Mouse (Mus musculus) kidney, postnatal 0 days (tissue): ENCODE measurements at regions not wholly inside any gene's neighbourhood (a gene's known extent, or its start where the extent isn't known, plus 50 kb on each side); places are given as distances from the start of the nearest gene placed in this dataset.
A peak's percentile ranks its signal among the peaks of the same experiment; 100 is the strongest.

Experiments
- ATAC-seq: fragments of 200-750 bp; cut with Nextera tagmentation; replicated peaks from 2 replicates; pipeline ENCODE4 v1.8.0; 2017; ENCODE audit warnings: low read depth, moderate number of reproducible peaks, moderate TSS enrichment, moderate library complexity; ENCODE audit not compliant: low FRiP score
- DNase-seq: peaks from one replicate; pipeline ENCODE4 v3.0.0-alpha.2; 2016; ENCODE audit warnings: low spot score
- H3K27ac ChIP-seq: fragments of 300-500 bp; sonication (generic); 2 replicates; pipeline ENCODE4 v1.5.1; 2014; ENCODE audit warnings: mild to moderate bottlenecking
- H3K27me3 ChIP-seq: fragments of 300-500 bp; sonication (generic); 2 replicates; pipeline ENCODE4 v1.6.1; 2014; ENCODE audit warnings: low read length, mixed read lengths; ENCODE audit not compliant: insufficient read depth
- H3K36me3 ChIP-seq: fragments of 300-500 bp; sonication (generic); 2 replicates; pipeline ENCODE4 v1.6.1; 2014; ENCODE audit warnings: low read length, mixed read lengths; ENCODE audit not compliant: insufficient read depth
- H3K4me1 ChIP-seq: fragments of 300-500 bp; sonication (generic); replicated peaks from 2 replicates; pipeline ENCODE4 v1.6.1; 2014; ENCODE audit warnings: antibody characterized with exemption, low read length, mixed read lengths; ENCODE audit not compliant: insufficient read depth
- H3K4me2 ChIP-seq: fragments of 300-500 bp; sonication (generic); 2 replicates; pipeline ENCODE4 v1.6.1; 2014; ENCODE audit warnings: mild to moderate bottlenecking, low read length, moderate library complexity, mixed read lengths
- H3K4me3 ChIP-seq: fragments of 300-500 bp; sonication (generic); replicated peaks from 2 replicates; pipeline ENCODE4 v1.5.1; 2014; ENCODE audit warnings: low read depth, low read length
- H3K9ac ChIP-seq: fragments of 300-500 bp; sonication (generic); 2 replicates; pipeline ENCODE4 v1.6.1; 2014; ENCODE audit warnings: low read depth, low read length
- H3K9me3 ChIP-seq: fragments of 300-500 bp; sonication (generic); replicated peaks from 2 replicates; pipeline ENCODE4 v1.6.1; 2016; ENCODE audit warnings: low read length, inconsistent platforms, mixed read lengths
- CTCF ChIP-seq: IDR thresholded peaks from 2 replicates; pipeline ENCODE4 v1.5.1; 2016; ENCODE audit warnings: antibody characterized with exemption, low read depth, mild to moderate bottlenecking, moderate library complexity
- WGBS: fragments of 180-500 bp; shearing (Covaris S2); extraction: QIAGEN DNeasy Blood & Tissue Kit; methylation state at CpG from one replicate; pipeline ENCODE4 v1.1.7; 2014; 5-methylcytosine and 5-hydroxymethylcytosine counted together

DNA sequence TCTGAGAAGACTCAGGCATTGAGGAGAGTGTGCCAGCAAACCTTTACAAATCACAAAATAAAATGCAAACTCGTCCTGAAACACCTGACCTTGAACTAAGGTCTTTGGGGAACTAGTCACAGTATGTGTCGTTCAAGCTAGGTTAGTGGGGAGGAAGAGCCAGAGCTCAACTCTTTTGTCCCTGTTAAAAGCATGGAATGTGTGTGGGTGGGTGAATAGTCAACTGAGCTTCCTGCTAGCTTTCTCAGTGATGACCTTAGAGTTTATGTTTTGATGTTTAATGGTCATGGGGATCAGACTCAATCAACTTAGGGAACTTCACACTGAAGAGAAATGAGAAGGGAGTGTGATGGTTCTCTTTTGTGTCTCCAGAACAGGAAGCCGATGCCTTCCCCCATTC is 172.7 kb upstream of the Sox9 start:
- WGBS, result 53% methylated on average over 3 of the region's 3 CpGs
- H3K4me2 ChIP-seq, result no peak overlapping the region

DNA sequence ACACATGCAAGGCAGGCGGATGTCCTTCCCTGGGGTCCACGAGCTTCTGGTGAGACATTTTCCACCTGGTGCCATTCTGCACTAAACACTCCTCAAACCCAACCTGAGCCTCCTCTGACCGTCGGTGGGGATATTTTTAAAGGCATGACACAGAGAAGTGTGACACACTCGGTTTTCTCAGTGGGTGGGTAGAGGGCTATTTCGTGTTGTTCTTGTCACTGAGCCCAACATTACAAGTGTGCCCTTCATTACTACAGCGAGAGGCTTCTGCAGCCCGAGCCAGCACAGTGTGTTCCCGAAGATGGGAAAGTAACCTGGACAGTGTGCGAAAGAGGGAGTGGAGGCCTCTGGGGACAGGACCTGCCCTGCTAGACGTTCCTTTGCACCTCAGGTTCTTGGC is 171.0 kb upstream of the Sox9 start:
- Histone ChIP-seq H3K27ac (no peak overlapping the region), H3K9me3 (no peaks in the 10 kb centered on the region), H3K4me3 (no peak overlapping the region), H3K4me2 (no peak overlapping the region), H3K4me1 (no peaks in the 10 kb centered on the region), H3K9ac (no peak overlapping the region), H3K27me3 (no peaks in the 10 kb centered on the region), H3K36me3 (no peaks in the 10 kb centered on the region)
- TF ChIP-seq CTCF, result no peak
- 47% methylated on average over 11 of the region's 11 CpGs for WGBS
- ATAC-seq (no peak), DNase-seq (no peak)

More for the DNA sequence above, 172.7 kb upstream of the Sox9 start:
- Histone ChIP-seq H3K4me1 (no peaks in the 10 kb centered on the region), H3K9me3 (no peaks in the 10 kb centered on the region), H3K27me3 (no peaks in the 10 kb centered on the region), H3K4me3 (no peak overlapping the region), H3K27ac (no peak overlapping the region), H3K36me3 (no peaks in the 10 kb centered on the region), H3K9ac (no peak overlapping the region)
- DNase-seq (peak; percentile 24), ATAC-seq (no peak)
- no peak for TF ChIP-seq CTCF

DNA sequence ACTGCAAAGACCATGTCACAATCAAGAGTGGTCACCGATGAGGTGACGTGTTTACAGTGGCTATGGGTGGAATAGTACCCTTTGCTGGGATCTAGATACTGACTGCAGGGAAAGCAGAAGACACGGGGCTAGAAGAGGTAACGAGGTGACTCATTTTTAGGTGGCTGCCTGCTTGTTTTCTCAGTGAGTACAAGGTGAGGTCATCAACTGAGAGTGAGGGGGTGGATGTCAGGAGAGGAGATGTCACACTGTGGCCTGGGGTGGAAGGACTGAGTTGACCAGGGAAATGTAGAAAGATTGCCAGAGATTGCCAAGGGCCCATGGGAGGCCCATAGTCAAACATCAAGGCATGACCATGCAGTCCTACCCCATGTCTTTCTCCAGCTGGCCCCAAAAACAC is 166.4 kb upstream of the Sox9 start:
- Histone ChIP-seq H3K4me2 (no peak overlapping the region), H3K27ac (no peak overlapping the region), H3K36me3 (no peaks in the 10 kb centered on the region), H3K27me3 (no peaks in the 10 kb centered on the region), H3K4me3 (no peak overlapping the region), H3K9me3 (no peaks in the 10 kb centered on the region), H3K4me1 (no peaks in the 10 kb centered on the region), H3K9ac (no peak overlapping the region)
- ATAC-seq (no peak), DNase-seq (no peak)
- TF ChIP-seq CTCF, result no peak
- WGBS, result 87% methylated on average over 4 of the region's 4 CpGs

DNA sequence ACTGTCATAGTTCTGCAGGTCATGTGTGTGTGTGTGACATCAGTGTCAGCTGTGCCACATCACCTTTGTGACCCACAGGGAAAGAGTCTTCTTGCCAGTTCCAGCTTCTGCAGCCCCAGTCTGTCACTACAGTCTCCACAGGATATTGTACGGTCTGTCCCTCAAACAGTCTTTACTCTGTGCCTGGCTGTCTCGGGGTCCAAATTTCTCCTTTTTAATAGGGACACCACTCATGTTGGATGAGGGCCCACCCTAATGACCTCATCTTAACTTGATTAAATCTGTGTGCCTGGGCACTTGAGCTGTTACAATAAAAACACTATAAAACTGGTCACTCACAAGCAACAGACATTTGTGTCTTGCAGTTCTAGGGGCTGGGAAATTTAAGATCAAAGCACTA is 165.1 kb upstream of the Sox9 start:
- no peak for DNase-seq
- no peak overlapping the region for H3K4me2 ChIP-seq
- 73% methylated on average over 2 of the region's 2 CpGs for WGBS
- no peak for ATAC-seq
- H3K9me3 ChIP-seq, result no peaks in the 10 kb centered on the region
- no peak overlapping the region for H3K4me3 ChIP-seq
- TF ChIP-seq CTCF, result no peak
- H3K4me1 ChIP-seq, result no peaks in the 10 kb centered on the region
- no peaks in the 10 kb centered on the region for H3K27me3 ChIP-seq
- H3K9ac ChIP-seq, result no peak overlapping the region
- no peak overlapping the region for H3K27ac ChIP-seq
- H3K36me3 ChIP-seq, result no peaks in the 10 kb centered on the region

DNA sequence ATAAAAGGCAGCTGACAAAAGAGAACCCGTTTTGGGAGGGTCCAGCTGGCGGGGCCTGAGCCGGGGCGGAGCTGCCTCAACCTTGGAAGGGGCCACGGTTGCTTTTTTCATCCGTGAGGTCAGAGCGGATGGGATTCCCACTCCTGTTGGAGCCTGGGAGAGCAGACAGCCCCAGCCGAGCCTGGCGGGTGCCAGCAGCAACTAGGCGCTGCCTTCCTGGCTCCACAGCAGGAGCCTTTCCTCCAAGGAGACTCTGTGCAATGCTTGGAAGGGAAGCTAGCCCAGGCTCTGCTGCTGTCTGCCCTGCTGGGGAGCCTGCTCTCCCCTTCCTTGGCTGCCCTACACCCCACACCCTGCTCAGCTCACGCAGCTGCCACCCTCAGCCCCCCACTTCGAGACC is 161.1 kb upstream of the Sox9 start:
- H3K9ac ChIP-seq, result 0 out of 2 replicates have a peak overlapping the region, but pooled peaks have one; percentile 27
- WGBS, result 9% methylated on average over 12 of the region's 12 CpGs
- DNase-seq (peak; percentile 35), ATAC-seq (0 out of 2 replicates have a peak, but pooled peaks have one; percentile 36)
- H3K4me2 ChIP-seq, result peak overlapping the region; percentile 45
- H3K27me3 ChIP-seq, result no peaks in the 10 kb centered on the region
- H3K36me3 ChIP-seq, result no peaks in the 10 kb centered on the region
- peak overlapping the region; percentile 42; the same call in 1 of the 2 replicates for H3K27ac ChIP-seq
- no peaks in the 10 kb centered on the region for H3K9me3 ChIP-seq
- no peak overlapping the region for H3K4me3 ChIP-seq
- H3K4me1 ChIP-seq, result no peaks in the 10 kb centered on the region
- TF ChIP-seq CTCF, result no peak

DNA sequence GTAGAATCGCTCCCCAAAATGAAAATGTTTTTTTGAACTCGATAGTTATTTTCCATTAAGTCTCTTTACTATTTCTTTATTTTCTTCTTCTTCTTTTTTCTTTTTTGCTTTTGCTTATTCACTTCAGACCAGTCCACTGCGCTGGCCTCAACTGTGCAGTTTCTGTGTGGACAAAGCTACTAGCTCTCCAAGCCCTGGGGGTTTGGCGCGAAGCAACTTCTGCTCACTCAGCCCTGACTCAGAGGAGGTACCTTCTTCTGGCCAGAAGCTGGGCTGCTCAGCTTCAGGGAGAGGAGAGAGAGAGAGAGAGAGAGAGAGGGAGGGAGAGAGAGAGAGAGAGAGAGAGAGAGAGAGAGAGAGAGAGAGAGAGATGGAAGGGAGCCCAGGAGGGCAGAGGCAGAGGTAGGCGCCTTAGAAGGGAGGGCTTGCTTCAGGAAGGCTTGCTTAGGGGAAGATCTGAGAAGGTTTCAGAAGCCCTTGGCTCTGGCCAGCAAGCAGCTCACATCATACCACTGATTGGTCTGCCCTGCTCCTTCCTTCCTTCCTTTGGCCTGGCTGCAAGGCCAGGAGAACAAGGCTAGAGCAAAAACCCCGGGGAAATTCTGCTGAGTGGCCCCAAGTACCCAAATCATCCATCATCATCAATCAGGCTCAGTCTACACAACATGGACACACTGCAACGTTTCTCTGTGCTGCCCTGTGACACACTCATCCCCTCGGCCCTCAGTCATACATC is 160.5 kb upstream of the Sox9 start:
- TF ChIP-seq CTCF, result no peak
- H3K4me3 ChIP-seq, result no peak overlapping the region
- no peak for DNase-seq
- no peak for ATAC-seq
- no peaks in the 10 kb centered on the region for H3K36me3 ChIP-seq
- H3K9ac ChIP-seq, result no peak overlapping the region
- no peak overlapping the region for H3K27ac ChIP-seq
- 41% methylated on average over 9 of the region's 9 CpGs for WGBS
- no peaks in the 10 kb centered on the region for H3K4me1 ChIP-seq
- no peaks in the 10 kb centered on the region for H3K27me3 ChIP-seq
- H3K4me2 ChIP-seq, result peak overlapping the region; percentile 45; the same call in 1 of the 2 replicates
- no peaks in the 10 kb centered on the region for H3K9me3 ChIP-seq

DNA sequence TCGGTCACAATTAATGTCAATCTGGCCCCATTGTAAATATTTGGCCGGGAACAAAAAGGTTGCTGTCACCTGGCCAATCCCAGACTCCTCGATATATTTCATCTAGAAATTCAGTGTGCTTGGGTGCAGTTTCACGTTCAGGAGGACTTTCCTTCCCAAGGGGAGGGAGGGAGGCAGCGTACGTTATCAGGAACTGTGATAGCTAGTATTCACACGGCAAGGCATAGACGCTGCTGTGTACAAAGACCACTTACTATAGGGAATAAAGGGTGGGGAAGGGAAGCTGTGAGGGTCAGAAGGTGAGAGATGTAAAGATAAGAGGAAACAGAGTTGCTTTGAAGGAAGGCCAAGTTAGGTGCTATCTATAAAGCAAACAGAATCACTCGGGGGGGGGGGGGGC is 132.7 kb upstream of the Sox9 start:
- TF ChIP-seq CTCF, result no peak
- H3K36me3 ChIP-seq, result no peaks in the 10 kb centered on the region
- H3K27me3 ChIP-seq, result no peaks in the 10 kb centered on the region
- WGBS, result 41% methylated on average over 9 of the region's 9 CpGs
- H3K4me3 ChIP-seq, result no peak overlapping the region
- no peak overlapping the region for H3K4me2 ChIP-seq
- DNase-seq (no peak), ATAC-seq (no peak)
- H3K9me3 ChIP-seq, result no peaks in the 10 kb centered on the region
- no peaks in the 10 kb centered on the region for H3K4me1 ChIP-seq
- H3K9ac ChIP-seq, result no peak overlapping the region
- no peak overlapping the region for H3K27ac ChIP-seq
